Mouse (Mus musculus) forebrain, embryonic 13.5 days (tissue): Measurements from ENCODE around the gene Cabp1. TPM values are rescaled to one million over a fixed set of nuclear protein-coding genes. Genes with fewer than 3 reads are reported as not detected.

ENCODE experiments used
- ATAC-seq: fragments of 200-750 bp; cut with Nextera tagmentation; 2 replicates; pipeline ENCODE4 v1.8.0; 2017
- H3K27ac ChIP-seq: fragments of 300-500 bp; sonication (generic); 2 replicates; pipeline ENCODE4 v1.5.1; 2015; ENCODE audit warnings: inconsistent platforms, mild to moderate bottlenecking, moderate library complexity
- H3K27me3 ChIP-seq: fragments of 300-500 bp; sonication (generic); 2 replicates; pipeline ENCODE4 v1.6.1; 2015; ENCODE audit warnings: mild to moderate bottlenecking, inconsistent platforms
- H3K36me3 ChIP-seq: fragments of 300-500 bp; sonication (generic); 2 replicates; pipeline ENCODE4 v1.6.1; 2015; ENCODE audit warnings: mild to moderate bottlenecking, inconsistent platforms; ENCODE audit not compliant: poor library complexity, severe bottlenecking
- H3K4me1 ChIP-seq: fragments of 300-500 bp; sonication (generic); 2 replicates; pipeline ENCODE4 v1.6.1; 2015; ENCODE audit warnings: inconsistent platforms
- H3K4me2 ChIP-seq: fragments of 300-500 bp; sonication (generic); 2 replicates; pipeline ENCODE4 v1.6.1; 2015; ENCODE audit warnings: inconsistent platforms, mild to moderate bottlenecking, moderate library complexity
- H3K4me3 ChIP-seq: fragments of 300-500 bp; sonication (generic); 2 replicates; pipeline ENCODE4 v1.5.1; 2015; ENCODE audit warnings: mild to moderate bottlenecking, inconsistent platforms
- H3K9ac ChIP-seq: fragments of 300-500 bp; sonication (generic); 2 replicates; pipeline ENCODE4 v1.6.1; 2015; ENCODE audit warnings: mild to moderate bottlenecking, inconsistent platforms
- H3K9me3 ChIP-seq: fragments of 300-500 bp; sonication (generic); replicated peaks from 2 replicates; pipeline ENCODE4 v1.6.1; 2016; ENCODE audit warnings: inconsistent platforms
- WGBS: fragments of 180-500 bp; shearing (Covaris S2); methylation state at CpG from one replicate; pipeline ENCODE4 v1.1.7; 2015; 5-methylcytosine and 5-hydroxymethylcytosine counted together
- polyA plus RNA-seq: library from polyadenylated mRNA; unstranded; fragments of >200 nt; fragmentation: Nextera tagmentation; extraction: Ambion mirVana; gene quantifications from 2 replicates; pipeline ENCODE4 v1.2.1, GENCODE M21; 2015

Cabp1 gene
- polyA plus RNA-seq, 1 experiment from 2014 or later = 12.6 TPM

DNA sequence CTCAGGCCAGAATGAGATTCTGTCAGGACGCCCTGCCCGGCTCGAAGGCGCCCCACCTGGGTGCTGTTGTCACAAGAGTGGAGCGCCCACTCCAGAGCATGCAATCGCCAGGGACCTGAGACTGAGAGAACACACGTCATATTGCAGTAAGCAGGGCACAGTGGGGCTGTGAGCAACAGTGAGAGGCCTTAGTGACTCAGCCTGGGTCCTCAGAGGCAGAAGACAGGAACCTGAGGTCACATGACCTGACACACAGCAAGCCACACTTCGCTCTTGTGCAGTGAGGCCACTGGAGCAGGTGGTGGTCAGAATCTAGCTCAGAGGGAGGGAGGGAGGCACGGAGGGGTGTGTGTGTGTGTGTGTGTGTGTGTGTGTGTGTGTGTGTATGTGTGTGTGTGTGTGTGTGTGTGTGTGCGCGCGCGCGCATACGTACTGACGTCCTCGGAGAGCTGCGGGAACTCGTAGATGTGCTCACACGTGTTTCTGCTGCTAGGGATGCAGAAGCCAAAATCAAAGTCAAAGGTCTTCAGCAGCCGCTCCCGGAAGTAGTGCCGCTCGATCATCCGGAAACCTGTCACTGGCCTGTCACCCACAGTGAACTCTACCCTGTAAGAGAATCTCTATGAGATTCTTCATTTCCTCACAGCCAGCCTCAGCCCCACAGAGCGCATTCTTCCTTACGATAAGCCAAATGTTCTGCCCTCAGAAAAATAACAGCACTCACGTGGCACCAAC lies 67.4 kb downstream of the Cabp1 start:
- no peak for ATAC-seq
- H3K9ac ChIP-seq = no peak overlapping the region
- 92% methylated on average over 22 of the region's 28 CpGs for WGBS
- no peak overlapping the region for H3K4me2 ChIP-seq
- H3K27ac ChIP-seq = no peak overlapping the region
- peaks cover 14% of the 10 kb centered on the region for H3K4me1 ChIP-seq
- H3K36me3 ChIP-seq = peaks cover 78% of the 10 kb centered on the region
- H3K27me3 ChIP-seq = no peaks in the 10 kb centered on the region
- H3K9me3 ChIP-seq = no peaks in the 10 kb centered on the region
- no peak overlapping the region for H3K4me3 ChIP-seq

DNA sequence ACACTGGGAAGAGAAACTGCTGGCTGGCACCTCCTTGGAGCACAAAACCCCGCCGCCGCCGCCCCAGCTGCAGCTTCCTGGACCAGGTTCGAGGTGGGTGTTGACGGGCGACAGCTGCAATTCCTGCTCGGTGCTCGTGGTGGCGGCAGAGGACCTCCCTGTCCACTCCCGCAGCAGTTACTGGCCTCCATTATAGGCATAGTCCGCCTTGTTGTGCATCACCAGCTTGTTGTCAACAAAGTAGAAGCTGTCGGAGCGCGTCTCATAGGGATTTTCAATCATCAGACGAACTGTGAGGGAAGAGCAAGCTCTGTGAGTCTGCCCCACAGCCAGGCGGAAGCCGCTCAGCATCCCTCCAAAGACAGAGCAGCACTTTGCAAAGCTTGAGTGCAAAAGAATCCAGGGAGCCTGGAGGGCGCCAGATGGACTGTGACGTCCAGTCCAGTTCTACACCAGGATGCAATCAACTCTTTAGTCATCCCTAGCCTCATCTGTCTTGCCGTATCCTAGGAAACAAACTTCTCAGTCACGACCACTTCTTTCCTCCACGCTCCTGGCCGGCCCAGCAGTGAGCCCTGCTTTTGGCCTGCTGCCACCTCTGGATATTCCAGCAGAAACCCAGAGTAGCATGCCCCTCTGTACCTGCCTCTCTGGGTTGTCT lies 68.8 kb downstream of the Cabp1 start:
- H3K9me3 ChIP-seq = no peaks in the 10 kb centered on the region
- peaks cover 18% of the 10 kb centered on the region for H3K4me1 ChIP-seq
- H3K4me2 ChIP-seq = peak overlapping the region; percentile 5; the same call in 1 of the 2 replicates
- peak overlapping the region; percentile 57 for H3K27ac ChIP-seq
- no peak overlapping the region for H3K4me3 ChIP-seq
- peak overlapping the region; percentile 30 for H3K9ac ChIP-seq
- 24% methylated on average over 24 of the region's 24 CpGs for WGBS
- no peaks in the 10 kb centered on the region for H3K27me3 ChIP-seq
- peaks cover 77% of the 10 kb centered on the region for H3K36me3 ChIP-seq
- ATAC-seq = peak; percentile 79

DNA sequence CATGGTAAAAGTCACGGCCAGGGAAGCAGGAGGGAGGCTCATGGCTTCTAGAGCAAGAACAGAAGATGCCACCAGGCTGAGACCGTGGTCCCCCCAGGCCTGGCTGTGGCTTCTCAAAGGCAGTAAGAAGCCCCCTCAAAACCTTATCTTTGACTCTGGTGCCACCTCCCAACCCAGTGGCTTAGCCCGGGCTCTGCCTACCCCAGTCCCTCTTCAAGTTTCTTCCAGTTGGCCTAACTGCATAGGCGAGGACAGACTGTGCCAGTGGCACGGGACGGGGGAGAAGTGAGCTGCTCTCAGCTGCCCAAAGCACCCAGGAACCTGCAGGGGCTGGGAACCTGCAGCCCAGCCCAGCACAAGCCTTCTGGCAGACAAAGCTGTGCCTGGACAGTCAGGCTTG lies 69.5 kb downstream of the Cabp1 start:
- no peak overlapping the region for H3K4me3 ChIP-seq
- 96% methylated on average over 6 of the region's 6 CpGs for WGBS
- H3K9ac ChIP-seq = no peak overlapping the region
- H3K27ac ChIP-seq = no peak overlapping the region
- peaks cover 71% of the 10 kb centered on the region for H3K36me3 ChIP-seq
- H3K4me2 ChIP-seq = no peak overlapping the region
- H3K4me1 ChIP-seq = peaks cover 18% of the 10 kb centered on the region
- 0 out of 2 replicates have a peak, but pooled peaks have one; percentile 5 for ATAC-seq
- H3K9me3 ChIP-seq = no peaks in the 10 kb centered on the region
- H3K27me3 ChIP-seq = no peaks in the 10 kb centered on the region

DNA sequence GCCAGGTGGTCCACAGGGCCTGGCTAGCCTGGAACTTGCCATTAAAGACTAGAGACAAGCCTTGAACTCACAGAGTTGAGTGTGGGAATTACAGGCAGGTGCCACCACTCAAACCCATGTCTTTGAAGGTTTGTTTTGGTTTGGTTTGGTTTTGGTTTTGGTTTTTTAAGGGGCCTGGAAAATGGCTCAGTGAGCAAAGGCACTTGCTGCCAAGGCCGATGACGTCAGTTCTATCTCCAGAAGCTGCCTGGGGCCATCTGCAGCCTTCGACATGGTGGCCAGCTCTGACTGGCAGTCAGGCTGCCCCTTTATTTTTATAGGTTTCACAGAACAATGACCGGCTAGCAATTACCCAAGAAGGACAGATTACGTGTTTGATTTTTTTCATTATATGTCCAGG lies 73.2 kb downstream of the Cabp1 start:
- no peak overlapping the region for H3K27ac ChIP-seq
- ATAC-seq = no peak
- no peak overlapping the region for H3K4me3 ChIP-seq
- no peak overlapping the region for H3K4me2 ChIP-seq
- no peak overlapping the region for H3K9ac ChIP-seq
- H3K27me3 ChIP-seq = no peaks in the 10 kb centered on the region
- H3K36me3 ChIP-seq = peaks cover 48% of the 10 kb centered on the region
- no peaks in the 10 kb centered on the region for H3K9me3 ChIP-seq
- 71% methylated on average over 5 of the region's 5 CpGs for WGBS
- peaks cover 32% of the 10 kb centered on the region for H3K4me1 ChIP-seq

DNA sequence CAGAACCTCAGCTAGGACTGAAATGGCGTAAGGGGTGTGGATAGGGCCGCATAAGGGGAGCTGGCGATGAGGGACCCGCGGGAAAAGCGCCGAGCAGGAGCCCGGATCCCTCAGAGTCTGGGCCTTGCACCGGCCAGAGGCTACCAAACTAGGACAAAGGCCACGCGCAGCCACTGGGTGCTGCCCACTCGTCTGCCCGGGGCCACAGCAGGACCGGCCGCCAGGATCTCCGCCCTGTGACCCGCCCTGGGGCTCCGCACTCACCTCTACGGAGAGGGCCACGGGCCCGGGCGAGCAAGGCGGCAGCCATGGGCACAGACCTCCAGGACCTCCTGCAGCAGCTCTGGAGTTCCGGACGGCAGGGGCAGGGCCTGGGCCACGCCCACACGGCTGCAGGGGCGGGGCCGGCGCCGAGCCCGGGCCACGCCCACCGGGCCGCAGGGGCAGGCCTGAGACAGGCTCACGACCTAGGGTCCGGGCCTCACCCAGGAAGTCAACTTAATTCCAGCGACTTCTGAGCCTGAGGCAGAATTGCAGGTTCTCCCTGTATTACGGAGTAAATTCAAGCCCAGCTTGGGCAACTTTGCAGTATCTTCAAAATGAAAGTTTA lies 75.1 kb downstream of the Cabp1 start, which contains the start of gene Acads:
Gene Acads (minus strand): TSS at position 386 of the 610 bp plus-strand sequence.
- WGBS = under 1% methylated on average over 38 of the region's 39 CpGs
- H3K4me3 ChIP-seq = peak within 1 kb of the TSS; percentile 69
- H3K9ac ChIP-seq = peak within 1 kb of the TSS; percentile 80
- H3K4me2 ChIP-seq = peak within 1 kb of the TSS; percentile 79
- no peaks in the 10 kb centered on the region for H3K27me3 ChIP-seq
- peaks cover 37% of the 10 kb centered on the region for H3K36me3 ChIP-seq
- H3K9me3 ChIP-seq = no peaks in the 10 kb centered on the region
- ATAC-seq = peak; percentile 89
- peaks cover 20% of the 10 kb centered on the region for H3K4me1 ChIP-seq
- H3K27ac ChIP-seq = no peak within 1 kb of the TSS; the same call in 1 of the 2 replicates

Other genes with a start within 250 kb of the Cabp1 start
- 0.05 and 0.06 TPM in 2 replicates for gene Hnf1a, start 223.3 kb downstream of the Cabp1 start, polyA plus RNA-seq
- gene Sppl3, start 183.2 kb downstream of the Cabp1 start, polyA plus RNA-seq = 16.0 and 16.4 TPM in 2 replicates
- gene Gm10401, start 96.1 kb downstream of the Cabp1 start, polyA plus RNA-seq = 38.4 and 40.9 TPM in 2 replicates
- 27.7 and 28.6 TPM in 2 replicates for gene Acads, start 75.0 kb downstream of the Cabp1 start, polyA plus RNA-seq
- 44.8 and 49.9 TPM in 2 replicates for gene Unc119b, start 59.4 kb downstream of the Cabp1 start, polyA plus RNA-seq
- 23.5 and 25.9 TPM in 2 replicates for gene Mlec, start 36.2 kb downstream of the Cabp1 start, polyA plus RNA-seq
- 102 and 112 TPM in 2 replicates for gene Pop5, start 41.5 kb upstream of the Cabp1 start, polyA plus RNA-seq
- gene Rnf10, start 78.5 kb upstream of the Cabp1 start, polyA plus RNA-seq = 134 and 138 TPM in 2 replicates
- gene Coq5, start 85.3 kb upstream of the Cabp1 start, polyA plus RNA-seq = 53.7 and 54.0 TPM in 2 replicates
- 1,571 and 1,757 TPM in 2 replicates for gene Dynll1, start 106.6 kb upstream of the Cabp1 start, polyA plus RNA-seq
- 255 and 263 TPM in 2 replicates for gene Srsf9, start 132.8 kb upstream of the Cabp1 start, polyA plus RNA-seq
- gene Gatc, start 146.8 kb upstream of the Cabp1 start, polyA plus RNA-seq = 31.8 and 34.1 TPM in 2 replicates
- 58.6 and 64.3 TPM in 2 replicates for gene Triap1, start 146.8 kb upstream of the Cabp1 start, polyA plus RNA-seq
- gene Cox6a1, start 154.6 kb upstream of the Cabp1 start, polyA plus RNA-seq = 965 and 999 TPM in 2 replicates
- gene Msi1, start 235.2 kb upstream of the Cabp1 start, polyA plus RNA-seq = 99.0 and 107 TPM in 2 replicates